12 mouse cellular contexts compared by ENCODE assay signal in genomic region chr12:49381721-49382365, GRCm38 (mm10). TPM values are rescaled to one million over a fixed set of nuclear protein-coding genes. Genes with fewer than 3 reads are reported as not detected.
DNase-seq lines count a peak whose midpoint lies in the region; ATAC-seq lines count a peak whose summit lies in the region.
"Had no signal": no experiment of that assay in that cellular context is flagged by ENCODE, and none has a peak within 500 bp of the region (broad histone marks: within the 10 kb centered on the region; RNA-seq: fewer than 3 reads in every experiment).

No protein-coding gene starts in this region.

- H3K9ac ChIP-seq in intestine, embryonic 14.5 days (ENCODE audit: low read length): no peak overlapping the region
- H3K9ac ChIP-seq in intestine, embryonic 16.5 days (ENCODE audit: low read depth, low read length): no peak overlapping the region
- H3K9ac ChIP-seq in forebrain, embryonic 14.5 days (ENCODE audit: low read length): peak overlapping the region; percentile 100

- ATAC-seq in intestine, embryonic 14.5 days (replicated peaks; ENCODE audit: low FRiP score, low TSS enrichment, low read depth): no peak
- ATAC-seq in intestine, embryonic 16.5 days: no peak
- ATAC-seq in forebrain, embryonic 14.5 days: peak; percentile 54
- ATAC-seq: Patski had no signal

- no peak overlapping the region for H3K27ac ChIP-seq in intestine, embryonic 14.5 days (ENCODE audit: low read depth)
- H3K27ac ChIP-seq in intestine, embryonic 16.5 days (ENCODE audit: low read length): no peak overlapping the region
- H3K27ac ChIP-seq in forebrain, embryonic 14.5 days (ENCODE audit: low read depth, low read length): peak overlapping the region; percentile 100

- DNase-seq in intestine, embryonic 14.5 days (ENCODE audit: low spot score): peak; percentile 56
- DNase-seq in right cerebral cortex, adult 18-20 months: peak; percentile 57
- DNase-seq in right cerebral cortex, postnatal 36 days (ENCODE audit: low spot score in 2 of 2): no peak
- DNase-seq in forebrain, embryonic 14.5 days (ENCODE audit: low spot score): peak; percentile 95
- DNase-seq in kidney, postnatal 14 days: no peak
- DNase-seq in thymus, postnatal 25 days: no peak
- no peak for DNase-seq in adrenal gland, adult 18-20 months (ENCODE audit: low spot score in 2 of 2)
- DNase-seq: B cell, adult 2 months; cerebellum, postnatal 36 days had no signal

- peaks cover 99% of the 10 kb centered on the region for H3K27me3 ChIP-seq in intestine, embryonic 14.5 days (replicated peaks; ENCODE audit: control insufficient read depth, insufficient read depth, low read length)
- H3K27me3 ChIP-seq in intestine, embryonic 16.5 days (replicated peaks; ENCODE audit: control insufficient read depth, insufficient read depth, low read length): peaks cover 82% of the 10 kb centered on the region
- H3K27me3 ChIP-seq in forebrain, embryonic 14.5 days (replicated peaks; ENCODE audit: control insufficient read depth, insufficient read depth, low read length): 0 out of 2 replicates have a peak, but pooled peaks cover 6% of the 10 kb centered on the region

- under 1% methylated on average over 19 of the region's 19 CpGs for WGBS in intestine, embryonic 14.5 days
- 3% methylated on average over 19 of the region's 19 CpGs for WGBS in intestine, embryonic 16.5 days
- 0% methylated on average over 19 of the region's 19 CpGs for WGBS in forebrain, embryonic 14.5 days

- H3K9me3 ChIP-seq in intestine, embryonic 14.5 days (ENCODE audit: control insufficient read depth, low read length): no peaks in the 10 kb centered on the region
- no peaks in the 10 kb centered on the region for H3K9me3 ChIP-seq in intestine, embryonic 16.5 days (ENCODE audit: control insufficient read depth, low read length)
- H3K9me3 ChIP-seq in forebrain, embryonic 14.5 days (replicated peaks; ENCODE audit: control insufficient read depth, low read length): no peaks in the 10 kb centered on the region

- H3K4me3 ChIP-seq in intestine, embryonic 14.5 days (ENCODE audit: low read depth, low read length): no peak overlapping the region
- no peak overlapping the region for H3K4me3 ChIP-seq in intestine, embryonic 16.5 days (ENCODE audit: low read length)
- peak overlapping the region; percentile 95 for H3K4me3 ChIP-seq in forebrain, embryonic 14.5 days (ENCODE audit: low read depth, low read length)

- H3K4me1 ChIP-seq in intestine, embryonic 14.5 days (replicated peaks; ENCODE audit: control insufficient read depth, insufficient read depth, low read length): no peaks in the 10 kb centered on the region; the same call in 1 of the 2 replicates
- H3K4me1 ChIP-seq in intestine, embryonic 16.5 days (ENCODE audit: control insufficient read depth, insufficient read depth, low read length): peaks cover 10% of the 10 kb centered on the region; the same call in 1 of the 2 replicates
- H3K4me1 ChIP-seq in forebrain, embryonic 14.5 days (ENCODE audit: control insufficient read depth, insufficient read depth, low read length): no peaks in the 10 kb centered on the region

- H3K36me3 ChIP-seq in intestine, embryonic 14.5 days (ENCODE audit: control insufficient read depth, insufficient read depth, low read length): no peaks in the 10 kb centered on the region
- H3K36me3 ChIP-seq in intestine, embryonic 16.5 days (ENCODE audit: control insufficient read depth, insufficient read depth, low read length): no peaks in the 10 kb centered on the region
- H3K36me3 ChIP-seq in forebrain, embryonic 14.5 days (ENCODE audit: control insufficient read depth, insufficient read depth, low read length): peaks cover 16% of the 10 kb centered on the region

- H3K4me2 ChIP-seq in intestine, embryonic 14.5 days (ENCODE audit: low read length): no peak overlapping the region
- H3K4me2 ChIP-seq in intestine, embryonic 16.5 days (ENCODE audit: low read depth, low read length): no peak overlapping the region
- peak overlapping the region; percentile 64 for H3K4me2 ChIP-seq in forebrain, embryonic 14.5 days (ENCODE audit: low read length)

RNA-seq across cellular contexts. Expression of gene Foxg1, which starts 0.6 kb away (rescaled TPM):
- not detected in 2 replicates for polyA plus RNA-seq in intestine, embryonic 14.5 days (2014; fragmentation: Nextera tagmentation; extraction: Ambion mirVana)
- polyA plus RNA-seq in intestine, embryonic 16.5 days (2015; fragmentation: Nextera tagmentation; extraction: Ambion mirVana): not detected in 2 replicates
- polyA plus RNA-seq in forebrain, embryonic 14.5 days (2014; fragmentation: Nextera tagmentation; extraction: Ambion mirVana): 72.6 and 77.7 TPM in 2 replicates
- total RNA-seq in adrenal gland, adult 18-20 months (2021): not detected
- polyA plus RNA-seq: liver, embryonic 16.5 days; Patski had no signal

RNA-seq across cellular contexts. Expression of gene Gm43517, which starts 3.1 kb away (rescaled TPM):
- polyA plus RNA-seq in intestine, embryonic 14.5 days (2014; fragmentation: Nextera tagmentation; extraction: Ambion mirVana): not detected in 2 replicates
- polyA plus RNA-seq in intestine, embryonic 16.5 days (2015; fragmentation: Nextera tagmentation; extraction: Ambion mirVana): not detected in 2 replicates
- 2.2 and 3.6 TPM in 2 replicates for polyA plus RNA-seq in forebrain, embryonic 14.5 days (2014; fragmentation: Nextera tagmentation; extraction: Ambion mirVana)
- total RNA-seq in adrenal gland, adult 18-20 months (2021): not detected
- polyA plus RNA-seq: liver, embryonic 16.5 days; Patski had no signal

Comparison
In these comparisons a context has a peak if more than half of its experiments do, and no peak if none do; other contexts are left out.
1. DNase-seq: peak in intestine, embryonic 14.5 days (single experiment), right cerebral cortex, adult 18-20 months (single experiment) and forebrain, embryonic 14.5 days (single experiment); none in right cerebral cortex, postnatal 36 days (0 of 2), kidney, postnatal 14 days (single experiment), thymus, postnatal 25 days (single experiment) and adrenal gland, adult 18-20 months (0 of 2).
2. RNA of gene Foxg1, which starts 0.6 kb away (polyA plus RNA-seq): 72.6 to 77.7 TPM in forebrain, embryonic 14.5 days; not detected in intestine, embryonic 14.5 days and not detected in intestine, embryonic 16.5 days; every median in the first group is over 10 times any median in the second.